Mouse (Mus musculus) G1E (cell line): ENCODE measurements around the gene Tom1. TPM values are rescaled to one million over a fixed set of nuclear protein-coding genes. Genes with fewer than 3 reads are reported as not detected.
A peak's percentile ranks its signal among the peaks of the same experiment; 100 is the strongest.

ENCODE experiments used
- ATAC-seq: 2 replicates; pipeline ENCODE4 v1.8.0; 2016; ENCODE audit warnings: mild to moderate bottlenecking; ENCODE audit not compliant: insufficient number of reproducible peaks, poor library complexity, low FRiP score, severe bottlenecking; ENCODE audit errors: extremely low read depth
- DNase-seq: peaks from one replicate; pipeline ENCODE4 v3.0.0; 2012; ENCODE audit warnings: low spot score
- H3K27me3 ChIP-seq: 2 replicates; pipeline ENCODE4 v1.6.1; 2012; ENCODE audit warnings: mild to moderate bottlenecking, low read length, inconsistent platforms; ENCODE audit not compliant: insufficient read depth
- H3K36me3 ChIP-seq: replicated peaks from 2 replicates; pipeline ENCODE3; 2012; ENCODE audit warnings: mild to moderate bottlenecking, inconsistent platforms
- H3K4me1 ChIP-seq: 2 replicates; pipeline ENCODE4 v1.6.1; 2012; ENCODE audit warnings: low read depth, low read length, inconsistent platforms, mixed read lengths; ENCODE audit not compliant: insufficient read depth
- H3K4me3 ChIP-seq: 2 replicates; pipeline ENCODE4 v1.5.1; 2012; ENCODE audit warnings: low read depth, mild to moderate bottlenecking, inconsistent platforms, low read length, moderate library complexity, mixed read lengths
- H3K9me3 ChIP-seq: replicated peaks from 2 replicates; pipeline ENCODE4 v1.6.1; 2012; ENCODE audit warnings: inconsistent platforms
- CTCF ChIP-seq: IDR thresholded peaks from 2 replicates; pipeline ENCODE4 v1.5.1; 2012; ENCODE audit warnings: low read depth, low read length, inconsistent platforms, mixed read lengths
- GATA1 ChIP-seq: IDR thresholded peaks from 2 replicates; pipeline ENCODE4 v1.6.1; 2012; ENCODE audit warnings: borderline replicate concordance, low read length, inconsistent platforms, mixed read lengths
- GATA2 ChIP-seq: IDR thresholded peaks from 2 replicates; pipeline ENCODE4 v1.6.1; 2012; ENCODE audit warnings: low read depth, low read length, inconsistent platforms, borderline replicate concordance
- POLR2AphosphoS5 ChIP-seq: IDR thresholded peaks from 2 replicates; pipeline ENCODE4 v1.6.1; 2012; ENCODE audit warnings: low read depth, low read length, inconsistent platforms; ENCODE audit not compliant: insufficient replicate concordance
- TAL1 ChIP-seq: conservative IDR thresholded peaks from 2 replicates; pipeline ENCODE4 v1.6.1; 2012; ENCODE audit warnings: low read depth, low read length, inconsistent platforms, mixed read lengths
- polyA plus RNA-seq: library from polyadenylated mRNA; stranded (reverse); fragments of >175 nt; gene quantifications from 2 replicates; pipeline ENCODE4 v1.2.3, GENCODE M21; 2012
- total RNA-seq, 2 experiments: library from RNA; stranded (forward) in 1 of 2; stranded (reverse) in 1 of 2; fragments of 200-1000 nt in 1 of 2; fragments of >200 nt in 1 of 2; fragmentation: Nextera tagmentation in 1 of 2; gene quantifications; 2 replicates each; pipeline ENCODE4 v1.2.3; 2014 to 2017

Gene Tom1
- total and polyA plus RNA-seq, 3 experiments: 17.4 to 42.6 (median 29.4) TPM

- H3K4me3 ChIP-seq: no peak overlapping the region
- H3K4me1 ChIP-seq: peaks cover 31% of the 10 kb centered on the region
- H3K27me3 ChIP-seq: no peaks in the 10 kb centered on the region
- TF ChIP-seq CTCF (no peak), TAL1 (no peak)
- ATAC-seq: no peak
- H3K9me3 ChIP-seq: no peaks in the 10 kb centered on the region
- H3K36me3 ChIP-seq: peaks cover 61% of the 10 kb centered on the region
- DNase-seq: no peak
Measured at GRCm38 (mm10) chr8:75035640-75036039, 2.1 kb downstream of the Tom1 start.

GRCm38 (mm10) chr8:75038497-75038896, 5.0 kb downstream of the Tom1 start:
- TF ChIP-seq CTCF: no peak
- TF ChIP-seq TAL1: no peak
- TF ChIP-seq POLR2AphosphoS5: no peak
- no peak for TF ChIP-seq GATA1
- no peak for TF ChIP-seq GATA2
- Histone ChIP-seq H3K36me3 (peaks cover 67% of the 10 kb centered on the region), H3K9me3 (no peaks in the 10 kb centered on the region), H3K4me1 (peaks cover 29% of the 10 kb centered on the region), H3K4me3 (no peak overlapping the region), H3K27me3 (no peaks in the 10 kb centered on the region)
- DNase-seq (no peak), ATAC-seq (no peak)

- Histone ChIP-seq H3K9me3 (no peaks in the 10 kb centered on the region), H3K4me3 (no peak overlapping the region), H3K27me3 (no peaks in the 10 kb centered on the region), H3K4me1 (peaks cover 22% of the 10 kb centered on the region), H3K36me3 (peaks cover 78% of the 10 kb centered on the region)
- DNase-seq (no peak), ATAC-seq (no peak)
- no peak for TF ChIP-seq GATA1
- no peak for TF ChIP-seq CTCF
- TF ChIP-seq POLR2AphosphoS5: no peak
- no peak for TF ChIP-seq GATA2
- TF ChIP-seq TAL1: no peak
Measured at GRCm38 (mm10) chr8:75039754-75040153, 6.2 kb downstream of the Tom1 start.

- H3K36me3 ChIP-seq: peaks cover 75% of the 10 kb centered on the region
Measured at GRCm38 (mm10) chr8:75042171-75042570, 8.7 kb downstream of the Tom1 start.

GRCm38 (mm10) chr8:75042974-75043373, 9.5 kb downstream of the Tom1 start:
- ATAC-seq: peak; percentile 41; the same call in 1 of the 2 replicates
- H3K4me3 ChIP-seq: no peak overlapping the region
- no peaks in the 10 kb centered on the region for H3K27me3 ChIP-seq
- no peaks in the 10 kb centered on the region for H3K9me3 ChIP-seq
- H3K36me3 ChIP-seq: peaks cover 75% of the 10 kb centered on the region
- no peak for DNase-seq
- peaks cover 11% of the 10 kb centered on the region; the same call in 1 of the 2 replicates for H3K4me1 ChIP-seq
- TF ChIP-seq GATA2: no peak

More at GRCm38 (mm10) chr8:75042171-75042570, 8.7 kb downstream of the Tom1 start:
- Histone ChIP-seq H3K4me1 (peaks cover 16% of the 10 kb centered on the region; the same call in 1 of the 2 replicates), H3K9me3 (no peaks in the 10 kb centered on the region), H3K4me3 (no peak overlapping the region), H3K27me3 (no peaks in the 10 kb centered on the region)
- ATAC-seq: no peak
- DNase-seq: no peak
- TF ChIP-seq GATA1 (no peak), GATA2 (no peak), POLR2AphosphoS5 (no peak), CTCF (no peak), TAL1 (no peak)

- peaks cover 79% of the 10 kb centered on the region for H3K36me3 ChIP-seq
Measured at GRCm38 (mm10) chr8:75046303-75046702, 12.8 kb downstream of the Tom1 start.

DNA sequence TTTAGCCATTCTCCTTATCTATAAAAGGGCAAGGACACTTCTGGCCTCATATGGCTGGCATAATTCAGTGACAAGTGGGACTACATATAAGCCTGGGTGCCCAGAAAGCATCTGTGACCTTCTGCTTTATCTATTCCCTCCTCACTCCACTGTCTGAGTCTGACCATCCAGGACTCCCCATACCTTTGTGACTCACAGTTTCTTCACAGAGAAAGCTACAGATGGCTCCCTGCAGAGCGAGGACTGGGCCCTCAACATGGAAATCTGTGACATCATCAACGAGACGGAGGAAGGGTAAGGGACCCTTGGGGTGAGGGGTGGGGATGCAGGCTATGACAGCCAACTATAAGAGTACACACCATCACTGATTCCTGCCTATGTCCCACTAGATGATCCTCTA, 14.3 kb downstream of the Tom1 start:
- no peak for DNase-seq
- no peak overlapping the region for H3K4me3 ChIP-seq
- ATAC-seq: no peak
- TF ChIP-seq GATA1 (no peak), POLR2AphosphoS5 (no peak), CTCF (no peak), GATA2 (no peak), TAL1 (no peak)
- H3K9me3 ChIP-seq: no peaks in the 10 kb centered on the region
- H3K4me1 ChIP-seq: 0 out of 2 replicates have a peak, but pooled peaks cover 5% of the 10 kb centered on the region
- no peaks in the 10 kb centered on the region for H3K27me3 ChIP-seq
- peaks cover 84% of the 10 kb centered on the region for H3K36me3 ChIP-seq

More at GRCm38 (mm10) chr8:75046303-75046702, 12.8 kb downstream of the Tom1 start:
- Histone ChIP-seq H3K4me3 (no peak overlapping the region), H3K27me3 (no peaks in the 10 kb centered on the region), H3K9me3 (no peaks in the 10 kb centered on the region), H3K4me1 (0 out of 2 replicates have a peak, but pooled peaks cover 7% of the 10 kb centered on the region)
- TF ChIP-seq GATA2: no peak
- TF ChIP-seq GATA1: no peak
- TF ChIP-seq TAL1: no peak
- no peak for TF ChIP-seq POLR2AphosphoS5
- TF ChIP-seq CTCF: no peak
- DNase-seq (no peak), ATAC-seq (no peak)
